Mouse (Mus musculus) skeletal muscle tissue, postnatal 0 days (tissue): ENCODE measurements around the gene Olfr902. TPM values are rescaled to one million over a fixed set of nuclear protein-coding genes. Genes with fewer than 3 reads are reported as not detected.

Experiments used
- polyA plus RNA-seq: library from polyadenylated mRNA; unstranded; fragments of >200 nt; fragmentation: Nextera tagmentation; extraction: Ambion mirVana; gene quantifications from 2 replicates; pipeline ENCODE4 v1.2.1, GENCODE M21; 2015

Olfr902 gene
- polyA plus RNA-seq: not detected in 2 replicates

GRCm38 (mm10) chr9:38447352-38447751, at the start of gene Olfr902:
Gene Olfr902 (plus strand): TSS chr9:38447652.

GRCm38 (mm10) chr9:38401398-38401797, 46.1 kb upstream of the Olfr902 start, which contains the start of gene Olfr147:
Gene Olfr147 (plus strand): TSS chr9:38401698.

DNA sequence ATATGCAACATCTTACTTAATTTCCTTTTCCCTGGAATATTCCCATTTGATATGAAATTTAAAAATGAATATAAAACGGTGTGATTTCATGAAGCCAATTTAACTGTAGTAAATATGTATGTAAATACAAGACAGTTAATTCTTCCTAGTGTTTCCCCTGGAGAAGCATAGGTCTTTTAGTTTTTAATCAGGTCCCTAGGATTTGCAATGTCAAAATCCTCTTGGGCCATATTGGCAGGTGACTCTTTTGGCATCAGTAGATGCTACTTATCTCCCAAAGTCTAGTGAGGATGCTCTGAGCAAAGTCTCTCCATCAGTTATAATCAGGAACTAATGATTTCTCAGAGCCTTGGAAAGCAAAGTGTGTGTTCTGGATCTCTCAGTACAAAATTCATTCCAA, 18.3 kb upstream of the Olfr902 start, which contains the start of gene Olfr901:
Olfr901 (plus strand) TSS at position 301 of the 400 bp plus-strand sequence.

GRCm38 (mm10) chr9:38462844-38463243, 15.4 kb downstream of the Olfr902 start, which contains the start of gene Olfr904:
Gene Olfr904 (plus strand): TSS chr9:38463144.

GRCm38 (mm10) chr9:38470807-38471206, 23.4 kb downstream of the Olfr902 start, which contains the start of gene Olfr905:
Gene Olfr905 (plus strand): TSS chr9:38471107.

DNA sequence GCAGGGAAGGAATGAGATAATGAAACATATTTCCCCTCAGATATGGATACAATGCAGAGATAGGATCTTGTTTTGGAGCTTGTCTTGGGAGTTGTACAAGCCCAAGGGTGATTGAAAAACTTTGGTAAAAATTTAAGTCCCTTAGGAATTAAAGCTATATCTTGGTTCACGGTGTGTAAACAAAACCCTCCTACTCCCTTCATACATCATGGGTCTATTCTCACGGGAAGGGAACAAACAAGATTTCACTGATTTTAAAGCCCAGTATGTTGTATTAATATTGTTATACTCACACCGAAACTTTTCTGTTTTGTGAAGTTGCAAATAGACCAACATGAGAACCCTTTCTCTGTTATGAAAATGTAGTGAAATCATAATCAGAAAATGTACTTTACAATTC, 39.3 kb downstream of the Olfr902 start, which contains the start of gene Olfr906:
Olfr906 (plus strand) TSS at position 301 of the 400 bp plus-strand sequence.

GRCm38 (mm10) chr9:38495501-38495900, 48.0 kb downstream of the Olfr902 start, which contains the start of gene Olfr907:
Gene Olfr907 (plus strand): TSS chr9:38495801.

Other genes starting within 250 kb of the Olfr902 start
- not detected in 2 replicates for gene Olfr893, start 239.3 kb upstream of the Olfr902 start, polyA plus RNA-seq
- gene Olfr894, start 229.6 kb upstream of the Olfr902 start, polyA plus RNA-seq: not detected in 2 replicates
- gene Olfr143, start 194.9 kb upstream of the Olfr902 start, polyA plus RNA-seq: not detected in 2 replicates
- not detected in 2 replicates for gene Olfr895, start 179.8 kb upstream of the Olfr902 start, polyA plus RNA-seq
- not detected in 2 replicates for gene Olfr896-ps1, start 156.5 kb upstream of the Olfr902 start, polyA plus RNA-seq
- not detected in 2 replicates for gene Olfr25, start 118.6 kb upstream of the Olfr902 start, polyA plus RNA-seq
- gene Olfr898, start 99.2 kb upstream of the Olfr902 start, polyA plus RNA-seq: not detected in 2 replicates
- not detected in 2 replicates for gene Olfr250, start 80.8 kb upstream of the Olfr902 start, polyA plus RNA-seq
- not detected in 2 replicates for gene Olfr251, start 70.6 kb upstream of the Olfr902 start, polyA plus RNA-seq
- gene Olfr147, start 46.0 kb upstream of the Olfr902 start, polyA plus RNA-seq: not detected in 2 replicates
- gene Olfr901, start 18.2 kb upstream of the Olfr902 start, polyA plus RNA-seq: not detected in 2 replicates
- not detected in 2 replicates for gene Olfr904, start 15.5 kb downstream of the Olfr902 start, polyA plus RNA-seq
- not detected in 2 replicates for gene Olfr905, start 23.5 kb downstream of the Olfr902 start, polyA plus RNA-seq
- not detected in 2 replicates for gene Olfr906, start 39.4 kb downstream of the Olfr902 start, polyA plus RNA-seq
- gene Olfr907, start 48.1 kb downstream of the Olfr902 start, polyA plus RNA-seq: not detected in 2 replicates
- gene Olfr911-ps1, start 73.9 kb downstream of the Olfr902 start, polyA plus RNA-seq: not detected in 2 replicates
- not detected in 2 replicates for gene Olfr910, start 90.2 kb downstream of the Olfr902 start, polyA plus RNA-seq
- not detected in 2 replicates for gene Olfr912, start 132.5 kb downstream of the Olfr902 start, polyA plus RNA-seq
- not detected in 2 replicates for gene Olfr913, start 145.1 kb downstream of the Olfr902 start, polyA plus RNA-seq
- not detected in 2 replicates for gene Olfr914, start 157.4 kb downstream of the Olfr902 start, polyA plus RNA-seq
- gene Olfr916, start 212.2 kb downstream of the Olfr902 start, polyA plus RNA-seq: not detected in 2 replicates
- gene Olfr917, start 218.2 kb downstream of the Olfr902 start, polyA plus RNA-seq: not detected in 2 replicates
- gene Olfr918, start 226.9 kb downstream of the Olfr902 start, polyA plus RNA-seq: not detected in 2 replicates